Mouse (Mus musculus): ENCODE results near the gene Zfp65. TPM values are rescaled to one million over a fixed set of nuclear protein-coding genes. Genes with fewer than 3 reads are reported as not detected.
"Not testable (repeated sequence)": the region's sequence is repeated elsewhere in the genome, so short reads cannot be mapped to it uniquely, and the experiment has no call there.

The Zfp65 gene
- polyA plus RNA-seq (2014; fragmentation: Nextera tagmentation; extraction: Ambion mirVana): 3.2 and 4.4 TPM in 2 replicates

DNA sequence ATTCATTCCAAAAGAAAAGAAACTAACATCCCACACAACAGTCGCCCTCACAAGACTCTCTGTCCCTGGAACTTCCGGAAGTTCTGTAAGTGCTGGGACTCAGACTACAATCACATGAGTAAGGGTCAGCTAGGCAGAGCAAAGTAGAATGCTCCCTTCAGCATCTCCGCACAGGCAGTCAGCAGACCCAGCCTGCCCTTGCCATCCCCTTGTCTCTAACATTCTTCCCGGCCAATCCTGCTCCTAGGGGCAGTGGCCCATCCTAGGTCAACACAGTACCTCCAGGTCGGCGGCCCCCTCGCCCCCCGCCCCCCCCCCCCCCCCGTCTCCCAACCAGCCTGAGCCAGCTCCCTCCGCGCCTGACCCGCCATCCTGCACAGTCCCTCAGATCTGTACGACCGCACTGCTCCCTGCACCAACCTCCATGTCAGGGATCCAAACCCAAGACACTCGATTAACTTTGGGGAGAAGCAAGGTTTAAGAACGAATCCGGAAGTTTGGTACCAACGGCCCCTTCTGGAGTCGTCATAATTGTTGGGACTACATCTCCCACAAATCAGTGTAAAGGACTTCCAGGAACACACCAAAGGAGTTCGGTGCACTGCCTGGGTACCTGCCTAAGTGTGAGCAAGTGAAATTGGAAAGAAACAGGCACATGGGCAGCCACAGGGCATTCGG, at the start of gene Zfp65:
Zfp65 (minus strand) TSS at position 533 of the 678 bp plus-strand sequence.
- WGBS: 2% methylated on average over 16 of the region's 21 CpGs
- Histone ChIP-seq H3K9ac (ENCODE audit: low read length) (peak within 1 kb of the TSS; percentile 60), H3K4me2 (ENCODE audit: low read depth) (peak within 1 kb of the TSS; percentile 55), H3K4me3 (ENCODE audit: low read depth, low read length) (peak within 1 kb of the TSS; percentile 46), H3K36me3 (ENCODE audit: control insufficient read depth, insufficient read depth, low read length) (no peaks in the 10 kb centered on the region), H3K4me1 (ENCODE audit: control insufficient read depth, insufficient read depth, low read length) (no peaks in the 10 kb centered on the region), H3K9me3 (ENCODE audit: control insufficient read depth, low read length) (peaks cover 3% of the 10 kb centered on the region; the same call in 1 of the 2 replicates), H3K27ac (ENCODE audit: low read depth, low read length) (no peak within 1 kb of the TSS), H3K27me3 (ENCODE audit: control insufficient read depth, insufficient read depth, low read length) (no peaks in the 10 kb centered on the region)
- DNase-seq (ENCODE audit: low spot score) (peak; percentile 53), ATAC-seq (ENCODE audit: insufficient read depth, low FRiP score, low TSS enrichment) (peak; percentile 67)

DNA sequence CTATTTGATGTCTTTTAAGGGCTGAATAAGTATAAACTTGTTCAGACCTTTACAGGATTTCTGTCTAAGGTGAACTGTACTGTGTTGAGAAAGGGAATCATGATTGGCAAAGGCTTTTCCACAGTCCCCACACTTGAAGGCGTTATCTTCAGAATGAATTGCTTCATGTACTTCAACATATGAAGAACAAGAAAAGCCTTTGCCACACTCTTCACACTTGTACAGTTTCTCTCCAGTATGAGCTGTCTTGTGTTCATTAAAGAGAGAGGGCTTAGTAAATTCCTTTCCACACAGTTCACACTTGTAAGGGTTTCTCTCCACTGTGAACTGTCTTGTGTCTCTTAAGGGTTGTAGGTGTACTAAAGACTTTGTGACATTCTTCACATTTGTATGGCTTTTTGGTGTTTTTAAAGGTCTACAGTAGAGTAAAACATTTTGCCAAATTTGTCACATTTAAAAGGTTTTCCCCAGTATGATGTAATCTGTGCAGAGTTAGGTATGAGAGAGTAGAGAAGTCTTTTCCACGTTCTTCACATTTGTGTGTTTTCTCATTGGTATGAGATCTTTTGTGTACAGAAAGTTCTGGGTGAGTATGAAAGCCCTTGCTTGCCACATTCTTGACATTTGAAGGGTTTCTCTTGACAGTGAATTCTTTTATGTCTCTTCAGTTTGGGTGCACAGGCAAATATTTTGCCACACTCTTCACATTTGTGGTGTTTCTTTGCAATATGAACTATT, 34.2 kb upstream of the Zfp65 start:
- DNase-seq (ENCODE audit: low spot score): no peak
- 77% methylated on average over 2 of the region's 2 CpGs for WGBS
- Histone ChIP-seq H3K9me3 (ENCODE audit: control insufficient read depth, low read length) (no peaks in the 10 kb centered on the region), H3K4me2 (ENCODE audit: low read depth) (no peak overlapping the region), H3K4me1 (ENCODE audit: control insufficient read depth, insufficient read depth, low read length) (no peaks in the 10 kb centered on the region), H3K9ac (ENCODE audit: low read length) (no peak overlapping the region), H3K27me3 (ENCODE audit: control insufficient read depth, insufficient read depth, low read length) (no peaks in the 10 kb centered on the region), H3K4me3 (ENCODE audit: low read depth, low read length) (no peak overlapping the region), H3K36me3 (ENCODE audit: control insufficient read depth, insufficient read depth, low read length) (no peaks in the 10 kb centered on the region), H3K27ac (ENCODE audit: low read depth, low read length) (no peak overlapping the region)
- ATAC-seq (ENCODE audit: insufficient read depth, low FRiP score, low TSS enrichment): no peak

DNA sequence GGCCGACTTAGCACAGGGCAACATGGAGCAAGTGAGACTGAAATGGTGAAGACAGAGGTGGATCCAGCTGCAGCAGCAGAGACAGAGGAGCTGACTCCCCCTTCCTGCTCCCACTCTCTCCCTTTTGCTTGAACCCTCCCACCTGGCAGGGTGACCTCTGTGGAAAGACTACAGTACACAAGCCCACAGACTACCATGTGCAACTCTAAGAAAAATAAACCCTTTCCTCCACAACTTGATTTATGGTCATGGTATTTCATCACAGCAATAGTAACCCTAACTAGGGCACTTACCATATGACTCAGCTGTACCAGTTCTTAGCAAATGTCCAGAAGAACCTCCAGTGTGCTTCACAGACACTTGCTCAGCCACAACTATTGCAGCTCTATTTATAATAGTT, 31.0 kb upstream of the Zfp65 start:
- Histone ChIP-seq H3K36me3 (ENCODE audit: control insufficient read depth, insufficient read depth, low read length) (no peaks in the 10 kb centered on the region), H3K9ac (ENCODE audit: low read length) (no peak overlapping the region), H3K4me3 (ENCODE audit: low read depth, low read length) (no peak overlapping the region), H3K4me2 (ENCODE audit: low read depth) (no peak overlapping the region), H3K27ac (ENCODE audit: low read depth, low read length) (no peak overlapping the region), H3K9me3 (ENCODE audit: control insufficient read depth, low read length) (no peaks in the 10 kb centered on the region), H3K4me1 (ENCODE audit: control insufficient read depth, insufficient read depth, low read length) (no peaks in the 10 kb centered on the region), H3K27me3 (ENCODE audit: control insufficient read depth, insufficient read depth, low read length) (no peaks in the 10 kb centered on the region)
- ATAC-seq (ENCODE audit: insufficient read depth, low FRiP score, low TSS enrichment) (no peak), DNase-seq (ENCODE audit: low spot score) (no peak)
- WGBS: 94% methylated on average over 1 of the region's 1 CpGs

GRCm38 (mm10) chr13:67755761-67756160, 26.8 kb upstream of the Zfp65 start:
- Histone ChIP-seq H3K4me3 (ENCODE audit: low read depth, low read length) (no peak overlapping the region), H3K27me3 (ENCODE audit: control insufficient read depth, insufficient read depth, low read length) (no peaks in the 10 kb centered on the region), H3K9me3 (ENCODE audit: control insufficient read depth, low read length) (no peaks in the 10 kb centered on the region), H3K9ac (ENCODE audit: low read length) (no peak overlapping the region), H3K36me3 (ENCODE audit: control insufficient read depth, insufficient read depth, low read length) (no peaks in the 10 kb centered on the region), H3K4me2 (ENCODE audit: low read depth) (no peak overlapping the region), H3K4me1 (ENCODE audit: control insufficient read depth, insufficient read depth, low read length) (no peaks in the 10 kb centered on the region), H3K27ac (ENCODE audit: low read depth, low read length) (no peak overlapping the region)
- no peak for ATAC-seq (ENCODE audit: insufficient read depth, low FRiP score, low TSS enrichment)
- no peak for DNase-seq (ENCODE audit: low spot score)
- 89% methylated on average over 6 of the region's 6 CpGs for WGBS

DNA sequence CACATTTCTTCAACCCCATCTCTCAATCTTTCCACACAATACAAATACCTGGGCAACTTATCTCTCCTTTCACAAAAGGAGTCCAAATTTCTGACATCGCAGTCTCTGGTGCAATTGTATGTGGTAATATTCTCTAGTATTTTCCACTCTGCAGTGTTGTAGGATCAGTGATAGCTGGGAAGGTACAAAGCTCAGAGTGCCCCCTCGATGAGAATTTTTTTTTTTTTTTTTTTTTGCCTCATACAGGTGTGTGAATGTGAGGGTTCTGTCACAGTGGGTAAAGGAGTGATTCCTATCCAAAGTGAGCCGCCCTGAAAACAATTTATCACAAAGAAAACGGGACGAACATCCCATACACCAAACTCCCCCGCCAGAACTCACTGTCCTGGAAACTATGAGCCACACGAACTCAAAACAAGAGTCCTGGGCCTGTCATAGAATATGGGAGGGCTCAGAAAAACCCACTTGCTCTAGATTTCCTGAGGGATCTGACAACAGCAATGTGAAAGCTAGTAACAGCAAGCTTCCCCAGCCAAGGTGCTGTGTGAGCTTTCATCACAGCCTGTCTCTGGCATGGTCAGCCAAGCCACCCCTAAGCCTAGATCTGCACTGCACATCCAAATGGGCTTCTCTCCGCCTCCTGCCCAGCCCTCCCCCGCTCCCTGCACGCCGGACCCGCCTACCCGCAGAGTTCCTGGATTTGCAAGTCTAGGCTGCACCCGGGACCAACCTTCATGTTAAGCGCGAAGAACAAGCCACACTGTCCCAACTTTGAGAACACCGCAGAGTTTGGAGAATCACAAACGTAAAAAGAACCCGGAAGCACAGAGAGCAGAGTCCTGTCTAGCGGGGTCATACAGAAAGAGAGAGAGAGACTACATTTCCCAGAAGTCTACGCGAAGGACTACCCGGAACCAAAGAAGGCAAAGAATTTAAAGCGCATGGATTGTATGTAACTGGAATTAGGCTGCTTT, 25.6 kb upstream of the Zfp65 start, which contains the start of gene Zfp85:
Zfp85 (minus strand) TSS at position 896 of the 974 bp plus-strand sequence.
- ATAC-seq (ENCODE audit: insufficient read depth, low FRiP score, low TSS enrichment): peak; percentile 92
- peak within 1 kb of the TSS; percentile 52 for H3K4me2 ChIP-seq (ENCODE audit: low read depth)
- H3K27me3 ChIP-seq (ENCODE audit: control insufficient read depth, insufficient read depth, low read length): no peaks in the 10 kb centered on the region
- H3K4me3 ChIP-seq (ENCODE audit: low read depth, low read length): peak within 1 kb of the TSS; percentile 62
- peak; percentile 67 for DNase-seq (ENCODE audit: low spot score)
- no peaks in the 10 kb centered on the region for H3K36me3 ChIP-seq (ENCODE audit: control insufficient read depth, insufficient read depth, low read length)
- peak within 1 kb of the TSS; percentile 69 for H3K9ac ChIP-seq (ENCODE audit: low read length)
- H3K27ac ChIP-seq (ENCODE audit: low read depth, low read length): no peak within 1 kb of the TSS
- no peaks in the 10 kb centered on the region for H3K9me3 ChIP-seq (ENCODE audit: control insufficient read depth, low read length)
- H3K4me1 ChIP-seq (ENCODE audit: control insufficient read depth, insufficient read depth, low read length): no peaks in the 10 kb centered on the region
- WGBS: 9% methylated on average over 24 of the region's 24 CpGs

DNA sequence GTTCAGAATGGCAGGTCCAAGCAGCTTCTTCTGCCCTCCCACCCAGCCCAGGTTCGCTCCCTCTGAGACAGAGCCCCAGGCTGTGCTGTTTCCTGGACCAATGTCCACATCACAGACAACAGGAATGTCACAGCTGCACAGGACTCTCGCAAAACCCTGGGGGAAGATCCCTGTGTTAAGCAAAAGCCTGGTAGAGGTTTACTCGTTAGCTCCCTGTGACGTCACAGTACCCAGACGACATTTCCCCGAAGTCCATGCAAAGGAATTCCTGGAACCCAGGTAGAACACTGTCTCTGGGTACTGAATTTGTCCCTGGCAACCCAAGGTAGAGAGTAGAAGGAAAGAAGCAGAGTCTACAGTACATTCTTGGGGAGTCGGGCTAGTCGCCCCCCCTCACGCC, 14.9 kb upstream of the Zfp65 start:
- Histone ChIP-seq H3K27me3 (ENCODE audit: control insufficient read depth, insufficient read depth, low read length) (no peaks in the 10 kb centered on the region), H3K9ac (ENCODE audit: low read length) (no peak overlapping the region), H3K27ac (ENCODE audit: low read depth, low read length) (no peak overlapping the region), H3K4me2 (ENCODE audit: low read depth) (no peak overlapping the region), H3K4me1 (ENCODE audit: control insufficient read depth, insufficient read depth, low read length) (no peaks in the 10 kb centered on the region), H3K9me3 (ENCODE audit: control insufficient read depth, low read length) (no peaks in the 10 kb centered on the region), H3K4me3 (ENCODE audit: low read depth, low read length) (no peak overlapping the region), H3K36me3 (ENCODE audit: control insufficient read depth, insufficient read depth, low read length) (no peaks in the 10 kb centered on the region)
- DNase-seq (ENCODE audit: low spot score) (no peak), ATAC-seq (ENCODE audit: insufficient read depth, low FRiP score, low TSS enrichment) (no peak)
- 85% methylated on average over 9 of the region's 9 CpGs for WGBS

DNA sequence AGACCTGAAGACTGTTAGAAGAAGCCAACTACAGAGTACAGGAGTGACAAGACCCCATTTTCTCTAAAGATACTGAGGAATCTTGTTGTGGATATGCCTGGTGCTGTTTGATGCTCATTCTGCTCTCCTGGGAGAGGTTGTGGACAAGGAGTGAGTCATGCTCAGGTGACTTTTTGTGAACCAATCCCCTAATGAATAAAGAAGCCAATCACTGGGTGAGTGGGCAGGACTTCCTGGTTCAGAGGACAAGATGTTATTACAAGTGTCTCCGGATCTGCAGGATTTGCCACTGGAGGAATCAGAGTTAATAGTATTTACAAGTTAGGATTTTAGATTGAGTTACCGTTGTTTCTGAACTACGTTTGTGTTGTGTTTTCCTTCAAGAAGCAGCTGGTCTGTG, 14.0 kb upstream of the Zfp65 start:
- H3K4me3 ChIP-seq (ENCODE audit: low read depth, low read length): no peak overlapping the region
- ATAC-seq (ENCODE audit: insufficient read depth, low FRiP score, low TSS enrichment) (no peak), DNase-seq (ENCODE audit: low spot score) (no peak)
- H3K9me3 ChIP-seq (ENCODE audit: control insufficient read depth, low read length): no peaks in the 10 kb centered on the region
- H3K4me2 ChIP-seq (ENCODE audit: low read depth): no peak overlapping the region
- H3K4me1 ChIP-seq (ENCODE audit: control insufficient read depth, insufficient read depth, low read length): no peaks in the 10 kb centered on the region
- H3K9ac ChIP-seq (ENCODE audit: low read length): no peak overlapping the region
- H3K27me3 ChIP-seq (ENCODE audit: control insufficient read depth, insufficient read depth, low read length): no peaks in the 10 kb centered on the region
- WGBS: 96% methylated on average over 3 of the region's 3 CpGs
- H3K36me3 ChIP-seq (ENCODE audit: control insufficient read depth, insufficient read depth, low read length): no peaks in the 10 kb centered on the region
- H3K27ac ChIP-seq (ENCODE audit: low read depth, low read length): no peak overlapping the region

DNA sequence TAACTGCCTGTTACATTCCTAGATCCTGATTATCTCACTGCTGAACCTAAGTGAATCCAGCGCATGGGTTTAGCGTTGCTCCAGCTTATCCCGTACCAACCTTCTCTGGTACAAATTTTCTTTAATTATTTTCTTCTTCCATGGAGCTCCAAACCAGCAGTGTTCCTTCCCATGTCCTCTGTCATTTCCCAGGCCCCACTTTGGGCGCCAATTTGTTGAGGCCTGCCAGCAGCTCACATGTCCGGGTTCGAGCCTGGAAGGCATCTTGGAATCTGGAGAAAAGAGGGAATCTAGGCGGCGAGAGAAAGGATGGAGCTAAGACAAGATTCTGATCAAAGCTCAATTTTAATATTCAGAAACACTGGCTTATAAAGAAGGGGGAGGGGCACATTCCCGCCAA, 5.4 kb upstream of the Zfp65 start:
- not testable (repeated sequence) for H3K4me3 ChIP-seq (ENCODE audit: low read depth, low read length); H3K27me3 ChIP-seq (ENCODE audit: control insufficient read depth, insufficient read depth, low read length); ATAC-seq (ENCODE audit: insufficient read depth, low FRiP score, low TSS enrichment); H3K27ac ChIP-seq (ENCODE audit: low read depth, low read length); H3K9me3 ChIP-seq (ENCODE audit: control insufficient read depth, low read length); H3K4me2 ChIP-seq (ENCODE audit: low read depth); DNase-seq (ENCODE audit: low spot score); H3K36me3 ChIP-seq (ENCODE audit: control insufficient read depth, insufficient read depth, low read length); H3K9ac ChIP-seq (ENCODE audit: low read length); H3K4me1 ChIP-seq (ENCODE audit: control insufficient read depth, insufficient read depth, low read length)
- WGBS: 94% methylated on average over 9 of the region's 9 CpGs

Data from neural tube, embryonic 11.5 days (tissue).